Mouse (Mus musculus) forebrain, embryonic 10.5 days (tissue): ENCODE measurements around the gene Rasgrp3. TPM values are rescaled to one million over a fixed set of nuclear protein-coding genes. Genes with fewer than 3 reads are reported as not detected.

Experiments used
- DNase-seq: peaks from one replicate; pipeline ENCODE4 v3.0.0-alpha.2; 2017; ENCODE audit warnings: low spot score; ENCODE audit errors: extremely low spot score
- H3K27ac ChIP-seq: fragments of 300-500 bp; sonication (generic); 2 replicates; pipeline ENCODE4 v1.5.1; 2016; ENCODE audit warnings: mild to moderate bottlenecking
- H3K27me3 ChIP-seq: fragments of 300-500 bp; sonication (generic); 2 replicates; pipeline ENCODE4 v1.6.1; 2016; ENCODE audit warnings: mild to moderate bottlenecking; ENCODE audit not compliant: poor library complexity, severe bottlenecking
- H3K36me3 ChIP-seq: fragments of 300-500 bp; sonication (generic); replicated peaks from 2 replicates; pipeline ENCODE4 v1.6.1; 2016; ENCODE audit warnings: mild to moderate bottlenecking, moderate library complexity
- H3K4me1 ChIP-seq: fragments of 300-500 bp; sonication (generic); 2 replicates; pipeline ENCODE4 v1.6.1; 2016
- H3K4me3 ChIP-seq: fragments of 300-500 bp; sonication (generic); 2 replicates; pipeline ENCODE4 v1.5.1; 2016; ENCODE audit warnings: mild to moderate bottlenecking, moderate library complexity
- H3K9me3 ChIP-seq: fragments of 300-500 bp; sonication (generic); 2 replicates; pipeline ENCODE4 v1.6.1; 2016; ENCODE audit warnings: mild to moderate bottlenecking, moderate library complexity
- WGBS: fragments of 180-500 bp; shearing (Covaris S2); methylation state at CpG from one replicate; pipeline ENCODE4 v1.1.7; 2016; 5-methylcytosine and 5-hydroxymethylcytosine counted together
- polyA plus RNA-seq: library from polyadenylated mRNA; unstranded; fragments of >200 nt; fragmentation: Nextera tagmentation; extraction: Ambion mirVana; gene quantifications from 2 replicates; pipeline ENCODE4 v1.2.1, GENCODE M21; 2016

Gene Rasgrp3
- 5.5 and 6.6 TPM in 2 replicates for polyA plus RNA-seq

GRCm38 (mm10) chr17:75435599-75435998 is at the start of gene Rasgrp3:
Gene Rasgrp3, plus strand, starts transcription at chr17:75435896.
- Histone ChIP-seq H3K9me3 (no peaks in the 10 kb centered on the region), H3K27me3 (no peaks in the 10 kb centered on the region), H3K36me3 (no peaks in the 10 kb centered on the region), H3K4me1 (peaks cover 9% of the 10 kb centered on the region), H3K4me3 (peak within 1 kb of the TSS; percentile 8; the same call in 1 of the 2 replicates), H3K27ac (no peak within 1 kb of the TSS)
- no peak for DNase-seq
- 76% methylated on average over 6 of the region's 6 CpGs for WGBS

GRCm38 (mm10) chr17:75388402-75388801 is 47.3 kb upstream of the Rasgrp3 start:
- no peak for DNase-seq
- Histone ChIP-seq H3K4me3 (no peak overlapping the region), H3K27ac (no peak overlapping the region), H3K9me3 (no peaks in the 10 kb centered on the region), H3K27me3 (no peaks in the 10 kb centered on the region), H3K36me3 (0 out of 2 replicates have a peak, but pooled peaks cover 5% of the 10 kb centered on the region), H3K4me1 (no peaks in the 10 kb centered on the region)
- WGBS = 92% methylated on average over 4 of the region's 4 CpGs

DNA sequence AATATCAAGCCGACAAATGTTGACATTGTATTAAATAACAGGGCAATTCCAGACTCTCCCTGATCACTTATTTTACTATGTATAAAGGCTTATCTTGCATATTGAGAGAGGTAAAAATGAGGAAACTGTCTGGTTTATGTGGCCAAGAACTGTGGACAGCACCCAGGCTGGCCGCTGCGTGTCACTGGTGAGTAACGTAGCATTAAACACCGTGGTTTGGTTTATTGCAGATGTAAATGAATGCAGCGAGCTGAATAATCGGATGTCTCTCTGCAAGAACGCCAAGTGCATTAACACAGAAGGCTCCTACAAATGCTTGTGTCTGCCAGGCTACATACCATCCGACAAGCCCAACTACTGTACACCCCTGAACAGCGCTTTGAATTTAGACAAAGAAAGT is 45.6 kb upstream of the Rasgrp3 start:
- 0 out of 2 replicates have a peak, but pooled peaks cover 5% of the 10 kb centered on the region for H3K36me3 ChIP-seq
- DNase-seq = no peak
- no peak overlapping the region for H3K4me3 ChIP-seq
- no peaks in the 10 kb centered on the region for H3K27me3 ChIP-seq
- H3K4me1 ChIP-seq = no peaks in the 10 kb centered on the region
- H3K27ac ChIP-seq = no peak overlapping the region
- no peaks in the 10 kb centered on the region for H3K9me3 ChIP-seq
- 94% methylated on average over 10 of the region's 10 CpGs for WGBS

DNA sequence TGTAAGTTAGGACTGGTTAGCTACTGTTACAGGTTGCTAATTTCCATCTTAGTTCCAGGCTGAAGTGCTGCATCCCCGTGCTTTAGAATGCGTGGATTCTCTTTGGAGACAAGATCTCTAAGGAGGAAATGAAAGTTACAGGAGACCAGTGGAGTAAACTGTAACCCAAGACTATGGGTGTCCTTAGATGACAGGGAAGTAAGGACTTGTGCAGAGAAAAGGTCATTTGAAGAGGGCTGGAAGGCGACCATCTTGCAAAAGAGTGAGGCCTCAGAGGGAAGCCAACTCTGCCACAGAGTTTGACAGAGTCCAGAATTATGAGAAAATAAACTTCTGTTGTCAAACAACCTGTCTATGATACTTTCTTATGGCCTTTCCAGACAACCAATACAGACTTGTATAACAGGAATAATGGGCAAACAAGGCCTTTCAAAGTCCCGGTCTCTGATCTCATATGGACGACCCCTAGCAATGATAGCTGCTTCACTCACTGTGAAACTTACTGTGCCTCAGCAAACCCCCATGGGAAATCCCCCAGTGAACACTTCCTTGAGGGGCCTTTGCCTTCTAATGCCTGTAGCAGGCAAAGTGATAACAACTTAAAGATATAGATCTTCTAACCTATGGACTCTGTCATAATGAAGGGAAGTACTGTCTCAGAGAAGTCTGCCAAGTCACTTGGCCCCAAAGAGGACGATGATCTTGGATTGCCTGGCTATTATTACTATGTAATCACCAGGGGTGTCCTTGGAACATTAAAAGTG is 44.1 kb upstream of the Rasgrp3 start:
- Histone ChIP-seq H3K4me3 (no peak overlapping the region), H3K9me3 (no peaks in the 10 kb centered on the region), H3K27ac (no peak overlapping the region), H3K4me1 (no peaks in the 10 kb centered on the region), H3K27me3 (no peaks in the 10 kb centered on the region), H3K36me3 (0 out of 2 replicates have a peak, but pooled peaks cover 5% of the 10 kb centered on the region)
- 92% methylated on average over 6 of the region's 6 CpGs for WGBS
- DNase-seq = no peak

- H3K36me3 ChIP-seq = no peaks in the 10 kb centered on the region
- 81% methylated on average over 4 of the region's 4 CpGs for WGBS
- no peak for DNase-seq
- H3K27me3 ChIP-seq = no peaks in the 10 kb centered on the region
- H3K9me3 ChIP-seq = no peaks in the 10 kb centered on the region
- no peak overlapping the region for H3K27ac ChIP-seq
- no peak overlapping the region for H3K4me3 ChIP-seq
- H3K4me1 ChIP-seq = no peaks in the 10 kb centered on the region
Observed at GRCm38 (mm10) chr17:75406405-75406804, 29.3 kb upstream of the Rasgrp3 start.

DNA sequence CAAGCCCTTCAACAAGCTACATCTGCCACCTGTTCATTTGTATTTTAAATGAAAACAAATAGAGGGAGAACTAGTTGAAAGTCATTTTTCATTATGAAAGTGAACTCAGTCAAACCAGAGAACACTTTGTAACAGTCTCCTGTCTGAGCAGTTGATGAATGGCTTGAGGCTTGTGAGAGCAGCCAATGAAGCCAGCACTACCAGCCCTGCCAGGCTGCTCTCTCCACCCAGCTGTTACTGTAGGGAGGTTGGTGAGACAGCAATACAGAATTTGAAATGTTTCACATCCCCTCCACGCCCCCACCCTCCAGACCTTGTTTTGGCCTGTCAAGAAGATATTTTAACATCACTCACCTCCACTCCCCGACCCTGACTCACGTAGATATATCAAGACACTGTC is 18.8 kb upstream of the Rasgrp3 start:
- WGBS = 84% methylated on average over 3 of the region's 3 CpGs
- no peak for DNase-seq

GRCm38 (mm10) chr17:75434152-75434551 is 1.5 kb upstream of the Rasgrp3 start:
- 91% methylated on average over 2 of the region's 2 CpGs for WGBS
- no peak for DNase-seq
- Histone ChIP-seq H3K36me3 (no peaks in the 10 kb centered on the region), H3K27me3 (no peaks in the 10 kb centered on the region), H3K9me3 (no peaks in the 10 kb centered on the region), H3K27ac (no peak overlapping the region), H3K4me1 (peaks cover 9% of the 10 kb centered on the region), H3K4me3 (no peak overlapping the region)

More for the DNA sequence above, 18.8 kb upstream of the Rasgrp3 start:
- H3K4me1 ChIP-seq = no peaks in the 10 kb centered on the region
- H3K4me3 ChIP-seq = no peak overlapping the region
- H3K27me3 ChIP-seq = no peaks in the 10 kb centered on the region
- no peak overlapping the region for H3K27ac ChIP-seq
- H3K36me3 ChIP-seq = no peaks in the 10 kb centered on the region
- peaks cover 7% of the 10 kb centered on the region; the same call in 1 of the 2 replicates for H3K9me3 ChIP-seq

GRCm38 (mm10) chr17:75434871-75435270 is 825 bp upstream of the Rasgrp3 start:
- no peak overlapping the region for H3K27ac ChIP-seq
- H3K4me1 ChIP-seq = peaks cover 9% of the 10 kb centered on the region
- H3K9me3 ChIP-seq = no peaks in the 10 kb centered on the region
- WGBS = 81% methylated on average over 3 of the region's 3 CpGs
- DNase-seq = no peak
- H3K27me3 ChIP-seq = no peaks in the 10 kb centered on the region
- no peaks in the 10 kb centered on the region for H3K36me3 ChIP-seq
- H3K4me3 ChIP-seq = no peak overlapping the region

DNA sequence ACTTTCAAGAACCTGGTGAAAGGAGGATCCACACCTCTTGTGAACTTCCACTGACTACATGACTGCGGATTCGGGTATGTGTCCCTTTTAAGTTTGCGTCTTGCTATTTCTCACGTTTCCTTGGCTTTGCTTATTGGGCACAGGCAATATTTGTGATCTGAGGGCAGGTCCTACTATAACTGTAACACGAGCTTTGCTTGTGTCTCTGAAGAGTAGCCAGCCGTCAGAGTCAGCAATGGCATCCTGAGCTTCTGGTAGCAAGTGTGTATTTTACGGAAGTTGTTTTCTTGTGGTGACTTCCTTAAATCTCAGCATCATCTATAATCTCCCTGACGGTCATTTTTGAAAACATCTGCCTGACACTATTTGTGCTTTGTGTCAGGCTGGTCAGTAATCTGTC is 399 bp downstream of the Rasgrp3 start:
- H3K27me3 ChIP-seq = no peaks in the 10 kb centered on the region
- peaks cover 9% of the 10 kb centered on the region for H3K4me1 ChIP-seq
- no peak for DNase-seq
- H3K27ac ChIP-seq = no peak overlapping the region
- peak overlapping the region; percentile 8; the same call in 1 of the 2 replicates for H3K4me3 ChIP-seq
- no peaks in the 10 kb centered on the region for H3K9me3 ChIP-seq
- 85% methylated on average over 8 of the region's 8 CpGs for WGBS
- H3K36me3 ChIP-seq = no peaks in the 10 kb centered on the region

- Histone ChIP-seq H3K36me3 (no peaks in the 10 kb centered on the region), H3K9me3 (no peaks in the 10 kb centered on the region), H3K4me3 (no peak overlapping the region), H3K4me1 (peaks cover 9% of the 10 kb centered on the region), H3K27me3 (no peaks in the 10 kb centered on the region), H3K27ac (no peak overlapping the region)
- no peak for DNase-seq
- 90% methylated on average over 6 of the region's 6 CpGs for WGBS
Observed at GRCm38 (mm10) chr17:75436819-75437218, 1.1 kb downstream of the Rasgrp3 start.

- Histone ChIP-seq H3K9me3 (no peaks in the 10 kb centered on the region), H3K4me3 (no peak overlapping the region), H3K36me3 (no peaks in the 10 kb centered on the region), H3K27me3 (no peaks in the 10 kb centered on the region), H3K27ac (no peak overlapping the region), H3K4me1 (peaks cover 8% of the 10 kb centered on the region)
- WGBS = 79% methylated on average over 11 of the region's 11 CpGs
- DNase-seq = no peak
Observed at GRCm38 (mm10) chr17:75437239-75437750, 1.6 kb downstream of the Rasgrp3 start.

GRCm38 (mm10) chr17:75438162-75438561 is 2.5 kb downstream of the Rasgrp3 start:
- no peak for DNase-seq
- no peaks in the 10 kb centered on the region for H3K36me3 ChIP-seq
- H3K27me3 ChIP-seq = no peaks in the 10 kb centered on the region
- H3K9me3 ChIP-seq = no peaks in the 10 kb centered on the region
- H3K4me3 ChIP-seq = no peak overlapping the region
- H3K4me1 ChIP-seq = peaks cover 3% of the 10 kb centered on the region; the same call in 1 of the 2 replicates
- H3K27ac ChIP-seq = no peak overlapping the region
- 76% methylated on average over 5 of the region's 5 CpGs for WGBS

DNA sequence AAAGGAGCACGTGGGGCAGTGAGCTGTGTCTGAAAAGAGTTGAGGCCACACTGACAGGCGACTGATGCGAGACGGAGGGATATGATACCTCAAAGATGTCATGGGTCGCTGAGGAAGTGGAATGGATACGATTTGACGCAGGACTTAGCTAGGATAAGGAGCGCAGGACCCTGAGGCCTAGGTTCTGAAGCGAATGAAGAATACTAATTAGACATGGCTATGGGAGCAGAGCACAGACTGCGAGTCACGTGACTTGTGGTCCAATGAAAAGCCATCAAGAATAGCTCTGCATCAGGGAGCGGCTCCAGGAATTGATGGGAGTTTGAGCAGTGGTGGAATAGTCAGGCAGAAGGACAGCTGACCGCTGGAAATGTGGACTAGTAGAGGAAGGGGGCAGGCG is 3.4 kb downstream of the Rasgrp3 start:
- 83% methylated on average over 14 of the region's 14 CpGs for WGBS
- H3K36me3 ChIP-seq = no peaks in the 10 kb centered on the region
- no peak overlapping the region for H3K27ac ChIP-seq
- H3K4me1 ChIP-seq = peaks cover 3% of the 10 kb centered on the region; the same call in 1 of the 2 replicates
- no peaks in the 10 kb centered on the region for H3K9me3 ChIP-seq
- H3K27me3 ChIP-seq = no peaks in the 10 kb centered on the region
- no peak for DNase-seq
- no peak overlapping the region for H3K4me3 ChIP-seq
